Mouse (Mus musculus) brain, embryonic 14.5 days (tissue): ENCODE data around the gene Kremen1.

ENCODE experiments used
- CTCF ChIP-seq: fragments of 200-500 bp; IDR thresholded peaks from 2 replicates; pipeline ENCODE4 v1.5.1; 2012; ENCODE audit warnings: inconsistent platforms, mild to moderate bottlenecking, moderate library complexity, borderline replicate concordance; ENCODE audit not compliant: insufficient read depth, insufficient read length; ENCODE audit errors: extremely low read depth
- POLR2A ChIP-seq: fragments of 200-500 bp; IDR thresholded peaks from 2 replicates; pipeline ENCODE4 v1.6.1; 2012; ENCODE audit warnings: mild to moderate bottlenecking, inconsistent platforms, borderline replicate concordance; ENCODE audit not compliant: poor library complexity, insufficient read depth, insufficient read length, severe bottlenecking; ENCODE audit errors: extremely low read depth

- TF ChIP-seq POLR2A (no peak), CTCF (no peak)
Observed at GRCm38 (mm10) chr11:5214483-5215040, 46.8 kb downstream of the Kremen1 start.
